Mouse (Mus musculus): ENCODE results near the gene Epha8. TPM values are rescaled to one million over a fixed set of nuclear protein-coding genes. Genes with fewer than 3 reads are reported as not detected.

The Epha8 gene
- 0.14 and 0.15 TPM in 2 replicates for polyA plus RNA-seq (2012; rRNA removed)

GRCm38 (mm10) chr4:136956751-136957446, at the start of gene Epha8:
TSS of gene Epha8 (minus strand) at chr4:136956816.
- WGBS, result 5% methylated on average over 67 of the region's 75 CpGs

GRCm38 (mm10) chr4:137001825-137002224, 45.2 kb upstream of the Epha8 start:
- Histone ChIP-seq H3K4me1 (ENCODE audit: control insufficient read depth, insufficient read depth, insufficient read length, low read length) (no peaks in the 10 kb centered on the region), H3K4me3 (ENCODE audit: low read depth, low read length) (no peak overlapping the region), H3K36me3 (ENCODE audit: control insufficient read depth, insufficient read depth, low read length) (peaks cover 38% of the 10 kb centered on the region), H3K27ac (ENCODE audit: insufficient read depth, low read depth, low read length) (no peak overlapping the region), H3K27me3 (ENCODE audit: control insufficient read depth, insufficient read depth, low read length) (no peaks in the 10 kb centered on the region)
- TF ChIP-seq CTCF (IDR thresholded peaks at IDR 0.05; ENCODE audit: extremely low read depth, insufficient read length, insufficient replicate concordance, low read depth, low read length) (no peak), POLR2A (IDR thresholded peaks at IDR 0.05; ENCODE audit: low read depth, low read length) (no peak)
- WGBS, result 74% methylated on average over 3 of the region's 3 CpGs

More at GRCm38 (mm10) chr4:136956751-136957446, at the start of gene Epha8:
- Histone ChIP-seq H3K4me1 (ENCODE audit: control insufficient read depth, insufficient read depth, insufficient read length, low read length) (no peaks in the 10 kb centered on the region), H3K27ac (ENCODE audit: insufficient read depth, low read depth, low read length) (no peak within 1 kb of the TSS), H3K27me3 (ENCODE audit: control insufficient read depth, insufficient read depth, low read length) (peaks cover 30% of the 10 kb centered on the region), H3K4me3 (ENCODE audit: low read depth, low read length) (peak within 1 kb of the TSS; percentile 23; the same call in 1 of the 2 replicates), H3K36me3 (ENCODE audit: control insufficient read depth, insufficient read depth, low read length) (no peaks in the 10 kb centered on the region)
- TF ChIP-seq CTCF (IDR thresholded peaks at IDR 0.05; ENCODE audit: extremely low read depth, insufficient read length, insufficient replicate concordance, low read depth, low read length) (no peak), POLR2A (IDR thresholded peaks at IDR 0.05; ENCODE audit: low read depth, low read length) (no peak)

GRCm38 (mm10) chr4:137001020-137001419, 44.4 kb upstream of the Epha8 start:
- Histone ChIP-seq H3K4me1 (ENCODE audit: control insufficient read depth, insufficient read depth, insufficient read length, low read length) (no peaks in the 10 kb centered on the region), H3K27me3 (ENCODE audit: control insufficient read depth, insufficient read depth, low read length) (no peaks in the 10 kb centered on the region), H3K27ac (ENCODE audit: insufficient read depth, low read depth, low read length) (no peak overlapping the region), H3K4me3 (ENCODE audit: low read depth, low read length) (no peak overlapping the region), H3K36me3 (ENCODE audit: control insufficient read depth, insufficient read depth, low read length) (peaks cover 40% of the 10 kb centered on the region)
- TF ChIP-seq POLR2A (IDR thresholded peaks at IDR 0.05; ENCODE audit: low read depth, low read length), result no peak
- no peak for TF ChIP-seq CTCF (IDR thresholded peaks at IDR 0.05; ENCODE audit: extremely low read depth, insufficient read length, insufficient replicate concordance, low read depth, low read length)
- WGBS, result 92% methylated on average over 7 of the region's 7 CpGs

- H3K4me1 ChIP-seq (ENCODE audit: control insufficient read depth, insufficient read depth, insufficient read length, low read length), result no peaks in the 10 kb centered on the region
- H3K36me3 ChIP-seq (ENCODE audit: control insufficient read depth, insufficient read depth, low read length), result peaks cover 50% of the 10 kb centered on the region
- 59% methylated on average over 7 of the region's 7 CpGs for WGBS
- no peak for TF ChIP-seq POLR2A (IDR thresholded peaks at IDR 0.05; ENCODE audit: low read depth, low read length)
- no peak for TF ChIP-seq CTCF (IDR thresholded peaks at IDR 0.05; ENCODE audit: extremely low read depth, insufficient read length, insufficient replicate concordance, low read depth, low read length)
- H3K27me3 ChIP-seq (ENCODE audit: control insufficient read depth, insufficient read depth, low read length), result no peaks in the 10 kb centered on the region
- no peak overlapping the region for H3K27ac ChIP-seq (ENCODE audit: insufficient read depth, low read depth, low read length)
- H3K4me3 ChIP-seq (ENCODE audit: low read depth, low read length), result no peak overlapping the region
These were observed 41.8 kb upstream of the Epha8 start for GRCm38 (mm10) chr4:136998371-136998770.

GRCm38 (mm10) chr4:136997723-136998345, 41.2 kb upstream of the Epha8 start:
- Histone ChIP-seq H3K36me3 (ENCODE audit: control insufficient read depth, insufficient read depth, low read length) (peaks cover 51% of the 10 kb centered on the region), H3K4me1 (ENCODE audit: control insufficient read depth, insufficient read depth, insufficient read length, low read length) (no peaks in the 10 kb centered on the region), H3K4me3 (ENCODE audit: low read depth, low read length) (no peak overlapping the region), H3K27ac (ENCODE audit: insufficient read depth, low read depth, low read length) (no peak overlapping the region), H3K27me3 (ENCODE audit: control insufficient read depth, insufficient read depth, low read length) (no peaks in the 10 kb centered on the region)
- TF ChIP-seq CTCF (IDR thresholded peaks at IDR 0.05; ENCODE audit: extremely low read depth, insufficient read length, insufficient replicate concordance, low read depth, low read length) (no peak), POLR2A (IDR thresholded peaks at IDR 0.05; ENCODE audit: low read depth, low read length) (no peak)
- WGBS, result 88% methylated on average over 12 of the region's 12 CpGs

- 85% methylated on average over 7 of the region's 7 CpGs for WGBS
- Histone ChIP-seq H3K27me3 (ENCODE audit: control insufficient read depth, insufficient read depth, low read length) (no peaks in the 10 kb centered on the region), H3K27ac (ENCODE audit: insufficient read depth, low read depth, low read length) (no peak overlapping the region), H3K4me1 (ENCODE audit: control insufficient read depth, insufficient read depth, insufficient read length, low read length) (no peaks in the 10 kb centered on the region), H3K36me3 (ENCODE audit: control insufficient read depth, insufficient read depth, low read length) (peaks cover 52% of the 10 kb centered on the region), H3K4me3 (ENCODE audit: low read depth, low read length) (no peak overlapping the region)
- TF ChIP-seq POLR2A (IDR thresholded peaks at IDR 0.05; ENCODE audit: low read depth, low read length), result no peak
- no peak for TF ChIP-seq CTCF (IDR thresholded peaks at IDR 0.05; ENCODE audit: extremely low read depth, insufficient read length, insufficient replicate concordance, low read depth, low read length)
These were observed 40.3 kb upstream of the Epha8 start for GRCm38 (mm10) chr4:136996933-136997332.

- Histone ChIP-seq H3K36me3 (ENCODE audit: control insufficient read depth, insufficient read depth, low read length) (peaks cover 54% of the 10 kb centered on the region), H3K4me1 (ENCODE audit: control insufficient read depth, insufficient read depth, insufficient read length, low read length) (no peaks in the 10 kb centered on the region), H3K27ac (ENCODE audit: insufficient read depth, low read depth, low read length) (no peak overlapping the region), H3K27me3 (ENCODE audit: control insufficient read depth, insufficient read depth, low read length) (no peaks in the 10 kb centered on the region), H3K4me3 (ENCODE audit: low read depth, low read length) (no peak overlapping the region)
- no peak for TF ChIP-seq POLR2A (IDR thresholded peaks at IDR 0.05; ENCODE audit: low read depth, low read length)
- no peak for TF ChIP-seq CTCF (IDR thresholded peaks at IDR 0.05; ENCODE audit: extremely low read depth, insufficient read length, insufficient replicate concordance, low read depth, low read length)
- WGBS, result 88% methylated on average over 14 of the region's 14 CpGs
These were observed 38.7 kb upstream of the Epha8 start for GRCm38 (mm10) chr4:136995361-136995760.

Measured in small intestine, adult 2 months (tissue).